Mouse (Mus musculus) kidney, embryonic 14.5 days (tissue): ENCODE data around the gene Fgf18. TPM values are rescaled to one million over a fixed set of nuclear protein-coding genes. Genes with fewer than 3 reads are reported as not detected.

Experiments
- ATAC-seq: fragments of 200-750 bp; cut with Nextera tagmentation; 2 replicates; pipeline ENCODE4 v1.8.0; 2017; ENCODE audit warnings: moderate number of reproducible peaks, mild to moderate bottlenecking, moderate TSS enrichment, moderate library complexity; ENCODE audit not compliant: low FRiP score, low TSS enrichment
- H3K27ac ChIP-seq: fragments of 300-500 bp; sonication (generic); 2 replicates; pipeline ENCODE4 v1.5.1; 2014; ENCODE audit warnings: low read depth, mild to moderate bottlenecking, low read length, moderate library complexity, mixed read lengths
- H3K27me3 ChIP-seq: fragments of 300-500 bp; sonication (generic); 2 replicates; pipeline ENCODE4 v1.6.1; 2014; ENCODE audit warnings: mild to moderate bottlenecking, low read length; ENCODE audit not compliant: control insufficient read depth, insufficient read depth
- H3K36me3 ChIP-seq: fragments of 300-500 bp; sonication (generic); 2 replicates; pipeline ENCODE4 v1.6.1; 2014; ENCODE audit warnings: low read length, mixed read lengths; ENCODE audit not compliant: control insufficient read depth, insufficient read depth
- H3K4me1 ChIP-seq: fragments of 300-500 bp; sonication (generic); 2 replicates; pipeline ENCODE4 v1.6.1; 2014; ENCODE audit warnings: low read length, mixed read lengths; ENCODE audit not compliant: control insufficient read depth, insufficient read depth
- H3K4me2 ChIP-seq: fragments of 300-500 bp; sonication (generic); replicated peaks from 2 replicates; pipeline ENCODE4 v1.6.1; 2014; ENCODE audit warnings: low read depth, mild to moderate bottlenecking, low read length
- H3K4me3 ChIP-seq: fragments of 300-500 bp; sonication (generic); 2 replicates; pipeline ENCODE4 v1.5.1; 2014; ENCODE audit warnings: mild to moderate bottlenecking, low read length
- H3K9ac ChIP-seq: fragments of 300-500 bp; sonication (generic); 2 replicates; pipeline ENCODE4 v1.6.1; 2014; ENCODE audit warnings: low read depth, mild to moderate bottlenecking, low read length, moderate library complexity
- H3K9me3 ChIP-seq: fragments of 300-500 bp; sonication (generic); 2 replicates; pipeline ENCODE4 v1.6.1; 2016; ENCODE audit warnings: low read length; ENCODE audit not compliant: control insufficient read depth
- WGBS: fragments of 180-500 bp; shearing (Covaris S2); extraction: QIAGEN DNeasy Blood & Tissue Kit; methylation state at CpG from one replicate; pipeline ENCODE4 v1.1.7; 2014; 5-methylcytosine and 5-hydroxymethylcytosine counted together
- polyA plus RNA-seq: library from polyadenylated mRNA; unstranded; fragments of >200 nt; fragmentation: Nextera tagmentation; extraction: Ambion mirVana; gene quantifications from 2 replicates; pipeline ENCODE4 v1.2.1, GENCODE M21; 2014

Fgf18 gene
- polyA plus RNA-seq, 1 experiment from 2014 or later, result 3.0 TPM

GRCm38 (mm10) chr11:33154459-33154858, 7.3 kb upstream of the Fgf18 start:
- WGBS, result 92% methylated on average over 3 of the region's 3 CpGs
- peaks cover 95% of the 10 kb centered on the region for H3K36me3 ChIP-seq
- ATAC-seq, result no peak

GRCm38 (mm10) chr11:33152997-33153396, 5.8 kb upstream of the Fgf18 start:
- Histone ChIP-seq H3K27me3 (no peaks in the 10 kb centered on the region), H3K36me3 (peaks cover 83% of the 10 kb centered on the region), H3K9me3 (no peaks in the 10 kb centered on the region), H3K4me2 (no peak overlapping the region), H3K4me3 (no peak overlapping the region), H3K9ac (no peak overlapping the region), H3K4me1 (peaks cover 3% of the 10 kb centered on the region; the same call in 1 of the 2 replicates), H3K27ac (no peak overlapping the region)
- no peak for ATAC-seq
- WGBS, result 90% methylated on average over 1 of the region's 1 CpGs

More at GRCm38 (mm10) chr11:33154459-33154858, 7.3 kb upstream of the Fgf18 start:
- Histone ChIP-seq H3K27ac (no peak overlapping the region), H3K4me1 (0 out of 2 replicates have a peak, but pooled peaks cover 2% of the 10 kb centered on the region), H3K9me3 (no peaks in the 10 kb centered on the region), H3K27me3 (no peaks in the 10 kb centered on the region), H3K9ac (no peak overlapping the region), H3K4me3 (no peak overlapping the region), H3K4me2 (no peak overlapping the region)

GRCm38 (mm10) chr11:33151780-33152145, 4.6 kb upstream of the Fgf18 start:
- no peak overlapping the region for H3K4me3 ChIP-seq
- peaks cover 3% of the 10 kb centered on the region; the same call in 1 of the 2 replicates for H3K4me1 ChIP-seq
- H3K27me3 ChIP-seq, result peaks cover 7% of the 10 kb centered on the region; the same call in 1 of the 2 replicates
- H3K9me3 ChIP-seq, result no peaks in the 10 kb centered on the region
- peaks cover 72% of the 10 kb centered on the region for H3K36me3 ChIP-seq
- no peak overlapping the region for H3K4me2 ChIP-seq
- H3K9ac ChIP-seq, result no peak overlapping the region
- H3K27ac ChIP-seq, result no peak overlapping the region
- 76% methylated on average over 4 of the region's 4 CpGs for WGBS
- ATAC-seq, result no peak

- Histone ChIP-seq H3K9me3 (no peaks in the 10 kb centered on the region), H3K27ac (no peak overlapping the region), H3K9ac (no peak overlapping the region), H3K27me3 (peaks cover 9% of the 10 kb centered on the region; the same call in 1 of the 2 replicates), H3K4me1 (peaks cover 3% of the 10 kb centered on the region; the same call in 1 of the 2 replicates), H3K36me3 (peaks cover 67% of the 10 kb centered on the region), H3K4me2 (no peak overlapping the region), H3K4me3 (no peak overlapping the region)
- ATAC-seq, result no peak
- 69% methylated on average over 3 of the region's 3 CpGs for WGBS
Observed at GRCm38 (mm10) chr11:33151128-33151779, 4.1 kb upstream of the Fgf18 start.

- Histone ChIP-seq H3K4me2 (no peak overlapping the region), H3K4me1 (peaks cover 3% of the 10 kb centered on the region; the same call in 1 of the 2 replicates), H3K9me3 (no peaks in the 10 kb centered on the region), H3K36me3 (peaks cover 59% of the 10 kb centered on the region), H3K27me3 (peaks cover 14% of the 10 kb centered on the region; the same call in 1 of the 2 replicates), H3K9ac (no peak overlapping the region), H3K27ac (no peak overlapping the region), H3K4me3 (no peak overlapping the region)
- no peak for ATAC-seq
Observed at GRCm38 (mm10) chr11:33150364-33150763, 3.2 kb upstream of the Fgf18 start.

- Histone ChIP-seq H3K4me1 (peaks cover 7% of the 10 kb centered on the region; the same call in 1 of the 2 replicates), H3K4me3 (no peak overlapping the region), H3K27ac (no peak overlapping the region), H3K4me2 (no peak overlapping the region), H3K9ac (no peak overlapping the region), H3K27me3 (peaks cover 21% of the 10 kb centered on the region), H3K9me3 (no peaks in the 10 kb centered on the region), H3K36me3 (peaks cover 51% of the 10 kb centered on the region)
- no peak for ATAC-seq
Observed at GRCm38 (mm10) chr11:33149453-33149852, 2.3 kb upstream of the Fgf18 start.

GRCm38 (mm10) chr11:33149088-33149436, 1.9 kb upstream of the Fgf18 start:
- H3K9ac ChIP-seq, result no peak overlapping the region
- H3K36me3 ChIP-seq, result peaks cover 47% of the 10 kb centered on the region
- H3K4me3 ChIP-seq, result no peak overlapping the region
- ATAC-seq, result no peak
- no peaks in the 10 kb centered on the region for H3K9me3 ChIP-seq
- WGBS, result 17% methylated on average over 3 of the region's 3 CpGs
- peak overlapping the region; percentile 7; the same call in 1 of the 2 replicates for H3K27ac ChIP-seq
- H3K4me1 ChIP-seq, result peaks cover 9% of the 10 kb centered on the region; the same call in 1 of the 2 replicates
- H3K4me2 ChIP-seq, result no peak overlapping the region
- H3K27me3 ChIP-seq, result peaks cover 22% of the 10 kb centered on the region

- Histone ChIP-seq H3K27ac (peak overlapping the region; percentile 7; the same call in 1 of the 2 replicates), H3K36me3 (peaks cover 41% of the 10 kb centered on the region), H3K9me3 (no peaks in the 10 kb centered on the region), H3K4me1 (peaks cover 11% of the 10 kb centered on the region; the same call in 1 of the 2 replicates), H3K4me3 (peak overlapping the region; percentile 59), H3K27me3 (peaks cover 22% of the 10 kb centered on the region), H3K4me2 (peak overlapping the region; percentile 96), H3K9ac (no peak overlapping the region)
- peak; percentile 83 for ATAC-seq
- WGBS, result 4% methylated on average over 23 of the region's 23 CpGs
Observed at GRCm38 (mm10) chr11:33148338-33149087, 1.3 kb upstream of the Fgf18 start.
